Mouse (Mus musculus) bone marrow macrophage, adult 2 months (primary cell): ENCODE measurements around the gene Tas2r140.

Experiments used
- CTCF ChIP-seq: IDR thresholded peaks from 2 replicates; pipeline ENCODE4 v1.5.1; 2012; ENCODE audit warnings: low read depth, mild to moderate bottlenecking, low read length, moderate library complexity
- POLR2A ChIP-seq: IDR thresholded peaks from 2 replicates; pipeline ENCODE4 v1.6.1; 2012; ENCODE audit warnings: mild to moderate bottlenecking, low read depth, low read length, borderline replicate concordance

DNA sequence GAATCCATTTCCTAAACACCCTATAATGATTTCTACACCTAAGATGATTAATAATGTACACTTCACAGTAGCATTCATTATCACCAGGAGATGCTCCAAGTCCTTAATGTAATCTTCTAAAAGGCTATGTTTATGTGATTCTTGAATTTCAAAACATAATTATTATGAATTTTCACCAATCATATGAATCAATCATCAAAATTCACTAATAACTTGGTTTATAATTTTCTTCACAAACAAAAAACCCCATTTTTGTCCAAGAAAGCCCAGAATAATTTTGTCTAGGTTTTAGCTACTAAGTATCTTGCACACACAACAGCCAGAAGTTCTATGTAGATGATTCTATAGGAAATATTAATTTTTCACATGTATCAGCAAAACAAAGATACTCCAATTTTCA is at the start of gene Tas2r140:
- TF ChIP-seq POLR2A (no peak), CTCF (no peak)
